Mouse (Mus musculus) common myeloid progenitor, adult 5-6 weeks (primary cell): ENCODE measurements around the gene Serinc5. TPM values are rescaled to one million over a fixed set of nuclear protein-coding genes. Genes with fewer than 3 reads are reported as not detected.

Experiments used
- ATAC-seq: replicated peaks from 2 replicates; pipeline ENCODE4 v1.8.0; 2016; ENCODE audit warnings: low read depth, mild to moderate bottlenecking, moderate TSS enrichment, inconsistent platforms; ENCODE audit not compliant: poor library complexity, severe bottlenecking
- total RNA-seq: library from RNA; stranded (forward); fragments of 200-1000, 187-1606 nt; gene quantifications from 2 replicates; pipeline ENCODE4 v1.2.3, GENCODE M21; 2017

Serinc5 gene
- total RNA-seq, 1 experiment from 2014 or later: 15.5 TPM

DNA sequence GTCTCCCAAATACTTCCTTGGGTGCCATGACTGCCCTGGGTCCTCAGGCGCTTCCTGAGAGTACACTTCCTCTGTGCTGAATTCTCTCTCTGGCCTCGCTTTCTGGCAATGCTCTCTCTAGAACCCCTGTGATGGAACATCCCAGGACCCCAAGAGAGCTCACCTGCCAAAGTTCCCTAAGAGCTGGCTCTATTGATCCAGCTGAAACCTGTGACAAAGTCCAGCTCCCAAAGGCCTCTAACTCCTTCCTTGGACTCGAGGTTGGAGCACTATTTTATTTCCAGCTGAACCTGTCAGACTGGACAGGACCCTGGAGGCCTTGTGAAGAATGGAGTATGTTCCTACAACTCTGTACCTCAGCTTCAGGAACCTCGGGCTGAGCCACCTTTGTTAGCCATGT is 86.2 kb downstream of the Serinc5 start:
- no peak for ATAC-seq

DNA sequence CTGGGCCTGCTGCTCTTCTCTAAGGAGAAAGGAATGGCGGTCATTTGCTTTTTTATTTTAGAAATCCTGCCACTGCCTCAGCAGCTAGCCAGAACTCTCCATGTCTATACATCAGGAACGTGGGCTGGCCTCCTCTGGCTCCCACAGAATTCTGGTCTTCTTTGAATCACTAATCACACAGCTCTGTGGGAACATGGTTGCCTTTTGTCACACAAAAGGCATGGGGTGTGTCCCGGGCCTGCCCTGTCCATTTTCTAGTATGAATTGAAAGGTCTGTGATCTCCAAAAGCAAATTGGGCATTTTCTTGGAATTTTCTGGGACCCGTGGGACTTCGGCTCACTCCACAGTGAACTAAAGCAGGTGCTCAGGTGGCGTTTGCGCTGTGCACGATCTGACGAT is 87.9 kb downstream of the Serinc5 start:
- ATAC-seq: no peak

DNA sequence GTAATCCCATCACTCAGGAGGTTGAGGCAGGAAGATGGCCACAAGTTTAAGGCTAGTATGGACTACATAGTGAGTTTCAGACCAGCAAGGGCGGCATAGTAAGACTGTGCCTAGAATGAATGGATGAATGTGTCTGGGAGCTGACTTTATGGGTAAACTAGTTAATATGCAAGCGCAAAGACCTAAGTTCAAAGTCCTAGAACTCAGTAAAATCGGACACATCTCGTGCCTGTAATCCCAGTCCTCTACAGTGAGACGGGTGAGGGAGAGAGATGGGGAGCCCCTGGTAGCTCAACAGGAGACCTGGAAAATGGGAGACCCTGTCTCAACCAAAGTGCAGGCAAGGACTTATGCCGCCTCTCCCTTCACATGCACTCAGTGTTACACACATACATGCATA is 88.5 kb downstream of the Serinc5 start:
- ATAC-seq: no peak

DNA sequence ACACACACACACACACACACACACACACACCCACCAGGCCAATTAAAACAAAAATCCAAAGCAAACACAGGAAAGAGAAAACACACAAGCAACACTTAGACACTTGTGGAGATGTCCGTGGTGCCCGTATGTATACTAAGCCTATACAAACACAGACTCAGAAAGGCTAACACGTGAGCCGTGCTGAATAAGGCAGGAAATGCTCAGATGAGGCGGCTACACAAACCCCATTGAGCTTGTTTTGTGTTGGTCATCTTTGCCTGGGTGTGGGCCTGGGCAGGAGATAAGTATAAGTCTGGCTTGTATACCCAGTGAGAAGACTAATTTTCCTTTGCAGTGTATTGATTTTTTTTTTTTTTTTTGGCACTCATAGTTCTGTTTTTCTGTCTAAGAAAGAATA is 91.1 kb downstream of the Serinc5 start:
- no peak for ATAC-seq

DNA sequence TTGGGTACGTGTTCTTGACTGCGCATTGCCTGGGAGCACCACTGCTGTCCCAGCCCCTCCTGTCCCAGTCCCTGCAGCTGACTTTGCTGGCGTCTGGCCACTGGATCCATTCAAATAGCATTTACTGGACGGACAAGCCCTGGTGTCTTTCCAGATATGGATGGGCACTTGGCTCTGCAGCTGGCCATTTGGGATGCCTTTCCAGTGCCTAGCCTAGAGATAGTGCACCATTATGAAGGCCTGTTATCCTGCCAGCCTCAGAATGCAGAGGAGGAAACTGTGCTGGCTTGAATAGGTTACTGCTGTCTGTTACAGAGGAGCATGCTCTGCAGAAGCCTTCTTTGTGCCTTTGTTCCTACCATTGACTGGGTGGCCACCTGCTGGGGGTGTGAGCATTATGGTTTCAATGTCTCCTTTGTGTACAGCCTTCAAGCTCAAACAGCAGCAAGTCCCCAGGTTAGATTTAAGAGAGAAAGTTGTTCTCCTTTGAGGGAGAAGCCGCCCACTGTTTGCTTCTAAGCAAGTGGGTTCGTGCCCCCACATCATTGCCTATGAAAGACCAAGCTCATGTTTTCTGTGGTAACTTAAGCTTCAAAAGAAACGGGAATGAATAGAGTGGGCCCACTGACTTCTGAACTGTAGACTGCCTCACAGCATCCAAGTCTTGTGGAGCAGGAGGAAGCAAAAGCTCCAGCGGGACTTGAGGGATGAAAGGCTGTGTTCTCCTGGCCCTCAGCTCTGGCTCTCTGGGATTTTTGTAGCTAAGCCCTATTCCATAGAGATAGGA is 92.5 kb downstream of the Serinc5 start:
- no peak for ATAC-seq

DNA sequence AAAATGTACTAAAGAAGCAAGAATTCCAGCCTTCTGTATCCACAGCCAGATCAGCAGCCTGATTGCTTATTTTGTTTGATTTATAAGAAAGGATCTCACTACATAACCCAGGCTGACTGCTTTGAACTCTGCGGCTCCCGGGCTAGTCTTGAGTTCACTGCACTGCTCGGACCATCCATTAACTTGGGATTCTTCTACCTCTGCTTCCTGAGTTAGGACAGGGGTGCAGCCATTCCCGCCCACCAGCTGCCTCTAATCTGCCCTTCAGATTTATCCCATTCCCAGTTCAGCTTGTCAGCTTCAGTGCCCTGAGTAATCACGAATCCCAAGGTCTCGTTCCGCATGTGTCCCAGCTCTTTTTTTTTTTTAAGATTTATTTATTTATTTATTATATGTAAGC is 93.3 kb downstream of the Serinc5 start:
- ATAC-seq: no peak

DNA sequence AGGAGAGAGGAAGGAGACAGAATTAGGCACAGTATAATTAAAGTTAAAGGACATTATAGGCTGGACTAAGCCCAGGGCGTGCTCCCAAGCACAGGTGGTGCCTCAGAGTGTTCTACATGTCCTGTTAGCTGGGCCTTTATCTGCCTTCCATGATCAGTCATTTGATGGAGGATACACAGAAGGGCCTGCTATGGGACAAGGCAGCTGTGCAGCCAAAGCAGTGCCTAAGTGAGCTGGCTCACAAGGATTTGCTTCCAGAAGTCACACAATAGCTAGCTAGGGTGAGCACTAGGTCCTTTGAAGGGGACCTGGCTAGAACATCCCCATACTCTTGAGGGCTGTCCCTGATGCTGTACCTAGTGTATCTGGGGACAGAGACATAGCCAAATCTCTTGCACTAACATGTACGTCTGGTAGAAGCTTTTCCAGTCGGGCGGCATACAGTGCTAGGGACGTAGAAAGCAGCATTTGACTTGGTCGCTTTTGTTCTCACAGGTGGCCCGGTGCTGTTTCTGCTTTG is 94.2 kb downstream of the Serinc5 start:
- no peak for ATAC-seq

DNA sequence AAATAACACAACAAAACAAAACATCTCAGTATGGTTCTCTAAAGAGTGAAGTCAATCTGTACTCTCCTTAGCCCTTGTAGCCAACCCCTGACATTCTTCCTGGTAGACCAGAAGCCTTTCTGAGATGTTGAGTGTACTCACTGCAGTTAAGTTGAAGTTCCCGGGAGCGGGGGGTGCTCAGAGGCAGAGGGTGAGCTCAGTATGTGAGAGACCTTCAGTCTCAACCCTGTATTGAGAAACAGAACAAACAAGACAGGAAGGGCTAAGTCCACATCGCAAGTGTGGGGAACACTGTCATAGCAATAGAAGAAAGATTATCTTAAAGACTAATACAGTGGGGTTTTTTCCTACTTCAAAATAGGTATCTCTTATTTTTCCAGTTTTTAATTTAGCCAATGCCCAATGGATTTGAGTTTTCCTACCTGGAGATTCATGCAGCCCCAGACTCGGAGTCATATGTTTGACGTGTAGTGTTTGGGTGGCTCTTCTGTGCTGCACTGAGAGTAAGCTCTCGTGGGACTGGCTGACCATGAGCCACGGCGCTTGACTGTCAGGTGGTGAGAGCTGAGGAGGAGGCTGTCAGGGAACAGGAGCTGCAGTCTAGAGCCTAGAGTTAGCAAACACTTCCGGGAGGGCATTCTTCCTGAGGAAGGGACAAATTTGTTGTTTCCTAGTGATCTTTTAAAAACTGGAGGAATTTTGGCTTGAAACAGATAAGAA is 95.6 kb downstream of the Serinc5 start:
- ATAC-seq: no peak

DNA sequence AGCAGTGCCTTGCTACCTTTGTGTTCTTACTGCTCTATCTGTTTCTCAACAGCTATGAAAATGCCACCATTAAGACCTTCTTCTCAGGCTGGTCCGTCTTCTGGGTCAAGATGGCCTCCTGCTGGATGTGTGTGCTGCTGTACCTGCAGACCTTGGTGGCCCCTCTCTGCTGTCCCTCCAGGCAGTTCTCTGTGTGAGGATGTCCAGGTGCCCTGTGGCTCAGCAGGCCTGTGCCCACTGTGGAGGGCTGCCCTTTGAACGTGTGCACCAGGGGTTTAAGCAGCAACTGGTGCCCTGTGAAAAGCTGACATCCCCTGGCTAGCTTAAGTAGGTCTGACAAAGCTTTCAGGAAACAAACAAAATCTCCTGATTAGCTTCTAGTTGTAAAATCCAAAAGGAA is 97.0 kb downstream of the Serinc5 start:
- ATAC-seq: no peak

DNA sequence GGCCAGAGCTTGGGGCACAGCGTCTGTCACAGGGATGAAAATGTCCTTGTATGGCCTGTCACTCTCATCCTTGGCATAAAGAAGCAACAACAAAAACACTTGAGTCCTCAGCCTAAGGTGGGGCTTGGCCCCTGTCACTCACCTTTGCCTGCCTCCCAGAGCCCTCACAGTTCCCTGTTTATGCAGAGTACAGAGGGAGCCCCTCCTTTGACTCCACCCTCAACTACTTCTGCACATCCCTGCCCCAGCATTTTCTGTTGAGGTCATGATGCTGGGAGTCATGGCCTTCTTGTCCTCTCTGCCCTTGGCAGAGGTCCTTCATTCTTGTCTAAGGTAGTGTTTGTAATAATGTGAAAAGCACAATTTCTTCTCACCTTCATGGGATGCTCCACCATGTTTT is 97.6 kb downstream of the Serinc5 start:
- no peak for ATAC-seq

DNA sequence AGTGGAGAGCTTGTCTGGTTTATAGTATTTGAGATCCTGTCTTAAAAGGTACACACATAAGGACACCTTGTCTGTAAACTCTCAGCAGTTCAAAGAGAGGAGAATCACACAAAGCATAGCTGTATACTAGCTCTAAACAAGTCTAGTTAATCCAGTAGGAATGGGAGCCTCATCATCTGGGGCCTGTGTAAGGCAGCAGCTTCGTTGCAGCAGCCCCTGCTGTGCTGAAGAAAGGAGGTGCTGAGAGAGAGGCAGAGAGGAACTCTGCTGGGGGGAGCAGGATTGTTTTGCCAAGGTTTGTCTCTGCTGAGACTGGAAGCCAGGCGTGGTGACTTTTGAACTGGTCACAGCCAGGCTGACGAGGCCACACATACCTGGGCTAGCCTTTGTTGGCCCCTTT is 98.6 kb downstream of the Serinc5 start:
- ATAC-seq: no peak

DNA sequence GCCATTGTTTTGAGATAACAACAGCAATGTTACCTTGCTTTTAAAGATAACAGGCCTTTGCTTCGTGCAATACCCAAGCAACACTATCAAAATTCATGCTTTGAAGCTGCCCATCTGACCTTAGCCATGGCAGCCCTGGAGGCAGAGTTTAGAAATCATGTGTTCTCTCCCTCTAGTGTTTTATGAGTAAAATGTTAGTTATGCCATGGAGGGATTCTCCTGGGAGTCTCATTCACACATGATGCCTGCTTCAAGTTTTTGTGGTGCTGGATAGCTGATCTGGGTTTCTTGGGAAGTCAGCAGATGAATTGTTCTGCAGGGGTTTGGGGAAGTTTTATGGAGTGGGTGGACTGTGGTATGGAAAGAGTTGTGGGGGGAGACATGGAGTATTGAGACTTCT is 99.5 kb downstream of the Serinc5 start:
- ATAC-seq: no peak

DNA sequence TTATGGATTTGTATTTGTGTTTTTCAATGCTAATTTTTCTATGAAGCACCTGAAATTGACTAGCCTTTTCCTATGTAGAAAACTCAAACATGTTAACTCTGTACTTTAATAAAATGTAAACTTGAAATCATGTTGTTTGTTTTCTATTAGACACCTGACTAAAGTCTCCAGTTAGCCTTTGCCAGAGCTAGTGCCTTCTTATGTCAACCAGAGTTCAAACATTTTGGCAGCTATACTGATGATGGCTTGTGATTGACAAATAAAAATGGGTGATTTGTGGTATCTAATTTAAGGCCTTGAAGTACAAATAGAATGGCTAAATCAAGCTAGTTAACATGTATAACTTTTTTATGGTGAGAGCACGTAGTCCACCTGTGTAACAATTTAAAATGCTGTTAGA is 100.9 kb downstream of the Serinc5 start:
- no peak for ATAC-seq

DNA sequence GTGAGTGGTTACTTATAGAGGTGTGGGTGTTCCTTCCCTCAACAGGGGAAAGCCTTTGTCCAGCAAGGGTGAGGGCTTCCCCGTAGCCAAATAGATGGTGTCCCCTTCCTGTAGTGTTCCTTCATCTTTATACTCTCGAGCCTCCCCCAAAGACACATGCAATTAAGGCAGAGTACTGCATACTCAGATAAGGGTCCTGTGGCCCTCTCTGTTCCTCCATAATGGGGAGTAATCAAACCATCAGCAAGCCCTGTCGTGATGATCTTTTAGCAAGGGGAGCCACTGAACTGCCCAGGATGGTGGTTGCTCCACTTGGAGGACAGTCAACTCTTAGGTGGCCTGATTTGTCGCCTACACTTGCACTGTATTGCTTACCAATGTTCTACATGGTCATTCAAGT is 101.7 kb downstream of the Serinc5 start:
- ATAC-seq: no peak

DNA sequence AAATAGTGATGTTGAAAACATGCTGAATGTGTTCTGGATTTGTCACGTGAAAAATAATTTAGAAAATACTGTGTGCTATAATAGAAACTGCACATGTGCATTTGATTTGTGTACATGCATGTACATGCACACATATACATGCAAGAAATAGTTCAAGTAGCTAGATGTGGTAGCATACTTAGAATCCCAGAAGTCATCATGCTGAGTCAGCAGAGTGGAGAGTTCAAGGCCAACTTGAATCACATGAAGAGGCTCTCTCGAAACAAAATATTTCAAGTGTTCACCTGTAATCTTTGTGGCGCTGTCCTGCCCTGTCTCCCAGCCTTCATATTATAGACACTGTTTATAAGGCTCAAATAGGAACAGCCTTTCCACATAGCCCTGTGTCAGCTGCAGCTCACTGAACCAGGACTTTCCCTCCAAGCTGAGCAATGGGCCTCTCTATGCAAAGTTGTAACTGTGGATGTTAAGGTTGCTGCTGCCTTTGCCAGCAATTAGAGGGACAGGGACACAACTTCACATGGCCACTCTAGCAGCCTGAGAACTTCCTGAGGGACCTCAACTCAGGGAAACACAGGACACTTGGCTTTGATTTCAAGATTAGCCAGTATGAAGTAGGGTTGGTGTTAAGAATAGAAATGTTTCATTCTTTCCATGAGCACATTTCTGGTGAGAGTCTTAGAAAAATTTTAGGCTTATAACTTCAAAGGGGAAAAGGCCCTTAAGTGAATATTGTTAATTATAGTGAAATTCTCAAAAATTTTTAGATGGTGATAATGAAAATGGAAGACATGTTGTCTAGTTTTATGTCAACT is 107.2 kb downstream of the Serinc5 start:
- ATAC-seq: no peak

DNA sequence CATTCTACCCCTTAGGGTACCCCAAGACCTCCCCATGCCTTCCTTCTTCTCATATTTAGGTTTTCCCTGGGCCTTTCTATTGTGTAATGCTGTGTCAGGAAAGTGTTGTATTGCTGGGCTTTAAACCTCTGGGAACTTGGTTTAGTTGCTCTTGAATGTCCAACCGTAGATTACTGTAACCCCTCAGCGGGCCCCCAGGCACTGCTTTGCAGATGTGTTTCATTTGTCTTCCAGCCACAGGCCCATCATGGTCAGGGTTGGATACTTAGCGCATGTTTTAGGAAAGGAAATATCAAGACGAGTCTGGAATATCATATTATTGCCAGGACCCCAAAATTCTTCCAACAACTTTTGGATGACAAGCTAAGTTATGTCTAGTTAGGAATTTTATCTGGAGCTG is 110.1 kb downstream of the Serinc5 start:
- no peak for ATAC-seq

DNA sequence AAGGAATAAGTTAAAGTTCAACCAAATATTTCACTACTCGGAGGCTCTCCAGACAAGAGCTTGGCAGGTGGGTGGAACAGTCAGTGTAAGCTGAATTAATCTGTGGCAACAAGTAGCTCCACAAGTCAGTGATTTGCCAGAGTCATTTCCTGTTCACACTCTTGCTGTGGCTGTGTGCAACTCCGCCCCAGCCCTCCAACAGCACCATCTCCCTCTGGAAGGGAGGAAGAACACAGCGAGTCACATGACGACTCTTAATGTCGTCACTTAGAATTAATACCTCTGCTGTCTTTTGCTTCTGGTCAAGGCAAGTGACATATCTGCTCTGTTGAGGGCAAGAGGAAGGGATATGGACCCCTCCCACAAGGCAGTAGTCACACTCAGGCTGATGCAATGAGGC is 111.5 kb downstream of the Serinc5 start:
- ATAC-seq: peak; percentile 85

DNA sequence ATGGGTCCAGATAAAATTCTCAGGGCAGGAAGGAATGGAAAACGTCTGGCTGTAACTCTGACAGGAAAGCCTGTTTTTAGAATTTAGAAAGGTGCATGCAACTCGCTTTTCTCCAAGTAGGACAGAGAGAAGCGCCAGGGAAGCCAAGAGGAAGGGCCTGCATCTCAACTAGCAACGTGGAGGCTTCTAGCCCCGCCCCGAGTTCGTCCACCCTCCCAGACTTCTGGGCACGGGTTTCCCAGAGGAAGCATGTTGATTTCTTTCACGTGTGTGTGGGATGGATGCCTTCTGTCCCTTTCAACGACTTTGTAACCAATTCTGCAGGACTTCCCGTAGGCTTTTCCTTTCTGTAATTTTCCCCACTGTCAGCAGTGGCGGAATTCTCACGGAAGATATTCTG is 118.9 kb downstream of the Serinc5 start:
- ATAC-seq: no peak

DNA sequence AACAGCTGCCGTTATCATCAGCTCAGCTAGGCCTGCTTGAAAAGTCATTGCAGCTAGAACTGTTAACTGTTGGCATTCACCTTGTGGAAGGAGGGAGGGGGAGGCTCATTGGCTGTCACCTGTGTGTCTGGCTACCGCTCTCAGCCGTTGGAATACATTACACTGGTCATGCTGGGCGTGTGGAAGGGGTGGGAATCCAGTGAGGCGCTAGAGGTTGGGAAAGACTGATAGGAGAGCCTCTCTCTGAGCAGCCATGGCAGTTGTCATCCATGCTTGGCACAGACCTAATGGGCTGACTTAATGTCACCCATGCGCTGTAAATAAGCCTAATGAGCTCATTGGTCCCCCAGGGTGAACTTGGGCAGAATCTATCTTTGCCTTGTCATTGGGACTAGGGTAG is 120.9 kb downstream of the Serinc5 start:
- ATAC-seq: no peak

DNA sequence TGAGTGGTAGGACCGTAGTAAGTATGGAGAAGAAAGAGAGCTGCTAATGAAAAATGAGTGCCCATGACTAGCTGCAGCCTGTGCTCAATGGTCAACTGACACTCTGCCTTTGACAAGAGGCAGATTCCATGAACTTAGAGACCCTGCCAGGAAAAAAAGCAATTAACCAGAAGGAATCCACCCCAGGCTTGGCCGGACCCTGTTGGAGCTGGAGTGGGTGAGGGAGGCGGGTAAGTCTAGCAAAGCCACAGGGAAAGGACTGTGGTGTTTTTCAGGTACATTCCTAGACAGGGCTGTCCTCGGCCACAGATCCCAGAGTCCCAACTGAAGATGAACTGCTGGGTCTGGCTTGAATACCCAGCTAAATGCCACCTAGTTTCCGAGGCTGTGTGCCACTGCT is 121.9 kb downstream of the Serinc5 start:
- ATAC-seq: no peak

DNA sequence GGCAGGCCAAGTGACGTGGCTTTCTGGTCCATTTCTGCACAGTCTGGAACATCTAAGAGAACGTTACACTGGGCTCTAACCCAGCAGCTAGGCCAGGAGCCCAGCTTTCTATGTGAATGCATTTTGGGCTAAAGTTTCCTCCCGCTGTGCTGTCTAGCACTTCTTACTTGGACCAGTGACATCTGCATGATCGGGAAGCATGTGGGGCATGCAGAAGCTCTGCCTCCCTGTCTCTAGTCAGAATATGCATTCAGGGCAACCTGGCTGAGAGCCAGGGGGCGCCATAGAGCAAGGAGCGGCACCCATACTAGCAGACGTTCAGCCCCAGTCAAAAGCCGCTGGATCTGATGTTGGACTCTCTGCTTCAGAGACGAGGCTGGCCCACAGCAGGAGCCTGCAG is 122.4 kb downstream of the Serinc5 start:
- peak; percentile 90 for ATAC-seq
